Mouse (Mus musculus) myocyte (in vitro differentiated cells): ENCODE data around the gene Pgap3. TPM values are rescaled to one million over a fixed set of nuclear protein-coding genes. Genes with fewer than 3 reads are reported as not detected.

ENCODE experiments used
- H3K27me3 ChIP-seq: one replicate; pipeline ENCODE4 v1.6.1; 2011; ENCODE audit not compliant: control insufficient read depth, insufficient read depth, insufficient read length
- H3K36me3 ChIP-seq: one replicate; pipeline ENCODE4 v1.6.1; 2011; ENCODE audit not compliant: control insufficient read depth, insufficient read depth
- H3K4me2 ChIP-seq: one replicate; pipeline ENCODE4 v1.6.1; 2011; ENCODE audit warnings: low read depth, control low read depth
- H3K4me3 ChIP-seq: one replicate; pipeline ENCODE4 v1.5.1; 2011; ENCODE audit warnings: mild to moderate bottlenecking, control low read depth, moderate library complexity
- H3K79me2 ChIP-seq: one replicate; pipeline ENCODE4 v1.6.1; 2011; ENCODE audit not compliant: control insufficient read depth, insufficient read depth
- H3ac ChIP-seq: one replicate; pipeline ENCODE4 v1.6.1; 2011; ENCODE audit not compliant: control insufficient read depth, insufficient read length
- CEBPB ChIP-seq: IDR thresholded peaks from 2 replicates; pipeline ENCODE4 v1.6.1; 2011; ENCODE audit warnings: mild to moderate bottlenecking, moderate library complexity; ENCODE audit not compliant: poor library complexity, insufficient read depth, severe bottlenecking
- E2F4 ChIP-seq: IDR thresholded peaks from one replicate; pipeline ENCODE4 v1.6.1; 2011; ENCODE audit warnings: mild to moderate bottlenecking, control low read depth, moderate library complexity; ENCODE audit not compliant: insufficient read depth
- MAX ChIP-seq: IDR thresholded peaks from one replicate; pipeline ENCODE4 v1.6.1; 2011; ENCODE audit warnings: low read depth, mild to moderate bottlenecking, control low read depth
- MYOD1 ChIP-seq, 3 experiments: IDR thresholded peaks; one replicate each; pipeline ENCODE4 v1.6.1; 2011; ENCODE audit warnings: control low read depth in 2 of 3, low read depth in 2 of 3, mild to moderate bottlenecking in 2 of 3, moderate library complexity in 1 of 3; ENCODE audit not compliant: insufficient read length in 2 of 3, control insufficient read depth in 1 of 3
- MYOG ChIP-seq, 3 experiments: IDR thresholded peaks; one replicate each; pipeline ENCODE4 v1.6.1; 2011; ENCODE audit warnings: control low read depth in 2 of 3, low read depth in 2 of 3, mild to moderate bottlenecking in 2 of 3; ENCODE audit not compliant: insufficient read length in 2 of 3, control insufficient read depth in 1 of 3, insufficient read depth in 1 of 3
- POLR2A ChIP-seq: IDR thresholded peaks from one replicate; pipeline ENCODE4 v1.6.1; 2011; ENCODE audit warnings: low read depth, mild to moderate bottlenecking, control low read depth, moderate library complexity; ENCODE audit not compliant: insufficient read length
- POLR2AphosphoS2 ChIP-seq: IDR thresholded peaks from one replicate; pipeline ENCODE4 v1.6.1; 2011; ENCODE audit warnings: low read depth, control low read depth; ENCODE audit not compliant: insufficient read length
- REST ChIP-seq: IDR thresholded peaks from one replicate; pipeline ENCODE4 v1.6.1; 2011; ENCODE audit warnings: mild to moderate bottlenecking, control low read depth, moderate library complexity; ENCODE audit not compliant: insufficient read depth, insufficient read length
- SRF ChIP-seq: IDR thresholded peaks from one replicate; pipeline ENCODE4 v1.6.1; 2011; ENCODE audit warnings: low read depth; ENCODE audit not compliant: control insufficient read depth, insufficient read length
- TCF12 ChIP-seq: IDR thresholded peaks from one replicate; pipeline ENCODE4 v1.6.1; 2011; ENCODE audit warnings: mild to moderate bottlenecking, control low read depth; ENCODE audit not compliant: poor library complexity, insufficient read depth, severe bottlenecking
- TCF3 ChIP-seq: IDR thresholded peaks from one replicate; pipeline ENCODE4 v1.6.1; 2011; ENCODE audit warnings: low read depth, control low read depth; ENCODE audit not compliant: insufficient read length
- USF1 ChIP-seq: IDR thresholded peaks from one replicate; pipeline ENCODE4 v1.6.1; 2011; ENCODE audit warnings: low read depth, mild to moderate bottlenecking, control low read depth, moderate library complexity
- polyA plus RNA-seq: library from polyadenylated mRNA; unstranded; fragments of >200 nt; fragmentation: generic; extraction: Trizol; gene quantifications from one replicate; pipeline ENCODE4 v1.2.1, GENCODE M21; 2012; ENCODE audit warnings: missing spikeins

Pgap3 gene
- polyA plus RNA-seq, 1 experiment = 8.7 TPM

DNA sequence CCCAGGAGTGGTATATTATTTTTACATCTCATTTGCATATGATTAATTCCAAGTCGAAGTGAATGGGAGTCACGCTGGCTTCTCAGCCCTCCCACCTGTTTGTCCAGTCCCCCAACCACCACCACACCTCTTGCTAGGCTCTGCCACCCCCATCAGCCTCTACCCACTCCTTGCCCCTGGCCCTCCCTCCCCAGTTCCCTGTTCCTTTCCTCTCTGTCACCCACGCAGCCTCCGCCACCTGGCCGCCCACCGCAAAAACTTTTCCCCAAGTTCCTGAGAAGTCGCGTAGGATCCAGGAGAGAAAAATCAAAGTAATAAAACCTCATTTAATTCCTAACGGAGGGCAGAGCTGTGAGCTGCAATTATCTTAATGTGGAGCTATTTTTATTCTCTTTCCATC, 54.1 kb downstream of the Pgap3 start:
- H3K27me3 ChIP-seq = peaks cover 48% of the 10 kb centered on the region
- H3K36me3 ChIP-seq = no peaks in the 10 kb centered on the region
- H3ac ChIP-seq = no peak overlapping the region
- no peak overlapping the region for H3K4me2 ChIP-seq
- H3K4me3 ChIP-seq = no peak overlapping the region
- no peaks in the 10 kb centered on the region for H3K79me2 ChIP-seq
- TF ChIP-seq REST (no peak), TCF3 (no peak), CEBPB (no peak), SRF (no peak), MAX (no peak), MYOD1 (IDR thresholded peaks at IDR 0.05; ENCODE audit: control insufficient read depth in 1 of 3, insufficient read length in 2 of 3, low read depth in 2 of 3) (no peak), USF1 (no peak), TCF12 (no peak), POLR2AphosphoS2 (no peak), POLR2A (no peak), MYOG (IDR thresholded peaks at IDR 0.05; ENCODE audit: control insufficient read depth in 1 of 3, insufficient read depth in 1 of 3, insufficient read length in 2 of 3, low read depth in 2 of 3) (no peak), E2F4 (no peak)

DNA sequence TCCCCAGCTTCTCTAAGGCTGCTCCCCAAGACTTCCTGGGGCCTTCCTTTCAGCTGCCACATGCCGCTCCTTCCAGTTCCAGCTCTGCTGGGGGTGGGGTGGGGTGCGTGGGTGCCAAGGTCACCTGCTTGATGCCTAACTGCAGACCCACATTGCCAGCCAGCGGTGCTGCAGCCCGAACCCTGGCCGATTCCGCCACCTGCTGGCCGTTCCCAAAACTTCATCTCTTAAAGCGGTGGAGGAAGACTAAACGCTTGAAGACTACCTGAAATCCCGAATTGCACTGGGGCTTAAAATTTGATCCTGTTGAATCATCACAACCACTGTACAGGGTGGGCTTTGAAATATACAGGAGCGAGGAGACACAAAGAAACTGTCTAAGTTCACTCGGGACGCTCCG, 55.0 kb downstream of the Pgap3 start:
- Histone ChIP-seq H3K27me3 (peaks cover 43% of the 10 kb centered on the region), H3K4me3 (no peak overlapping the region)

DNA sequence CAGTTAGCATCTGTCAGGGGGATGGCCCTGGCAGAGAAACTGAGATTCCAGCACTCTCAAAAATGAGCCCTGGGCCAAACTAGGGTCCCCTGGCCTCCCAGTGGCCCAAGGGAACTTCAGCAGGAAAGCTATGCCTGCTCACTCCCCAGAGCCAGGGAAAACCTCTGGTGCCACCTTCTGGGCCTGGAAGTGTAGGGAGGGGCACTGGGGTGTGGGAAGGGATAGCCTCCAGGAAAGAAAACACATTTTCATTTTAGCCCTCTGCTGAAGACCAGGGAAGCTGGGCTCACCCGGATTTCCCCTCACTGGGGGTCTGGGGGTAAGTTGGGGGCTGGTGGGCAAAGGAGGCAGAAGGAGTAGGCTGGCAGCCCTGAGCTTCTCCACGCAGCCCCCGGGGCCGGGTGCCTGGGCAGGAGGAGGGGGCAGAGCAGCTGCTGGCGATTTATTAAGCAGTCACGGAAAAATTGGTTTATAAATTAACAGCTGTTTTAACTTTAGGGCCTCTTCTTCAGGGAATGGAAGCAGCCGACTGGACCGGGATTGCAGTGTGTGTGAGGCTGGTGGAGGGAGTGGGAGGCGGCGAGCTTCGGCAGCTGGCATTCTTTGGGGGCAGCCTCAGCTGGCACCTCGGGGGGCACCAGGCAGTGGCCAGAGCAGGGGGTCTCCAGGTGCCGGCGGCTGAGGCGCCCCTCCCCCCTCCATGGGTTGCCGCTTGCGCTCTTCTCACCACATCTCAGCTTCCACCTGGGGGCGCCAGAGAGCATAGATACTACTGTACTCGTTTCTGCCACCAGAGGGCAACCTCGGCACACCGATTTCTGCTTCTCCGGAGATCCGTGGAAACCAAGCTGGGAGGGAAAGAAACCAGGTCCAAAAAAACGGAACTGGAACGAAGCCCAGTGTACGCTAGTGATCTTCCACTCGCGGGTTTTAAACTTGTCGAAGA, 58.0 kb downstream of the Pgap3 start:
- Histone ChIP-seq H3K79me2 (no peaks in the 10 kb centered on the region), H3K27me3 (peaks cover 33% of the 10 kb centered on the region), H3ac (no peak overlapping the region), H3K4me3 (no peak overlapping the region), H3K4me2 (peak overlapping the region; percentile 70), H3K36me3 (no peaks in the 10 kb centered on the region)
- TF ChIP-seq USF1 = no peak
- TF ChIP-seq MAX = no peak
- no peak for TF ChIP-seq MYOD1 (IDR thresholded peaks at IDR 0.05; ENCODE audit: control insufficient read depth in 1 of 3, insufficient read length in 2 of 3, low read depth in 2 of 3)
- TF ChIP-seq POLR2AphosphoS2 = no peak
- no peak for TF ChIP-seq TCF3
- TF ChIP-seq E2F4 = no peak
- TF ChIP-seq SRF = no peak
- TF ChIP-seq REST = no peak
- TF ChIP-seq POLR2A = no peak
- no peak for TF ChIP-seq TCF12
- no peak for TF ChIP-seq MYOG (IDR thresholded peaks at IDR 0.05; ENCODE audit: control insufficient read depth in 1 of 3, insufficient read depth in 1 of 3, insufficient read length in 2 of 3, low read depth in 2 of 3)
- no peak for TF ChIP-seq CEBPB

More for the DNA sequence above, 55.0 kb downstream of the Pgap3 start:
- no peak overlapping the region for H3ac ChIP-seq
- no peak for TF ChIP-seq USF1
- no peak for TF ChIP-seq TCF3
- no peak for TF ChIP-seq TCF12
- TF ChIP-seq CEBPB = no peak
- TF ChIP-seq E2F4 = no peak
- no peak for TF ChIP-seq REST
- TF ChIP-seq MYOD1 (IDR thresholded peaks at IDR 0.05; ENCODE audit: control insufficient read depth in 1 of 3, insufficient read length in 2 of 3, low read depth in 2 of 3) = peak in 1 of 3 experiments; percentile 41
- no peak for TF ChIP-seq SRF
- H3K36me3 ChIP-seq = no peaks in the 10 kb centered on the region
- no peaks in the 10 kb centered on the region for H3K79me2 ChIP-seq
- H3K4me2 ChIP-seq = no peak overlapping the region

DNA sequence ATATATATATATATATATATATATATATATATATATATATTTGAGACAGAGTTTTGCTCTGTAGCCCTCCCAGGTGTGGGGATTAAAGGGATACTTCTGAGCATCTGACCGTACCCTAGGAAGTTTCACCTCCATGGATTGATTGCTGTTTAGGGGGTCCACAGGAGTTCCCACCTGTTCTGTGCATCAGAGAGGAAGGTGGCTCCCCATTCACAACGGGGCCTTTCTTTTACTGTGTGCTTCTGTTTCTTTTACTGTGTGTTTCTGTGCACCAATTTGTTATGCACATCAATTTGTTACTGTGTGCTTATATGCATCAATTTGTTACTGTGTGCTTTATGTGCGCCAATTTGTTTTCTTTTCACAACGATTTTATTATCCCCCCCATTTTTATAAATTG, 59.1 kb downstream of the Pgap3 start:
- Histone ChIP-seq H3K27me3 (peaks cover 35% of the 10 kb centered on the region), H3K4me3 (no peak overlapping the region), H3K79me2 (no peaks in the 10 kb centered on the region), H3K4me2 (no peak overlapping the region), H3K36me3 (no peaks in the 10 kb centered on the region), H3ac (no peak overlapping the region)
- TF ChIP-seq TCF3 = no peak
- TF ChIP-seq E2F4 = no peak
- no peak for TF ChIP-seq SRF
- TF ChIP-seq MAX = no peak
- TF ChIP-seq MYOG (IDR thresholded peaks at IDR 0.05; ENCODE audit: control insufficient read depth in 1 of 3, insufficient read depth in 1 of 3, insufficient read length in 2 of 3, low read depth in 2 of 3) = no peak
- TF ChIP-seq TCF12 = no peak
- no peak for TF ChIP-seq POLR2AphosphoS2

DNA sequence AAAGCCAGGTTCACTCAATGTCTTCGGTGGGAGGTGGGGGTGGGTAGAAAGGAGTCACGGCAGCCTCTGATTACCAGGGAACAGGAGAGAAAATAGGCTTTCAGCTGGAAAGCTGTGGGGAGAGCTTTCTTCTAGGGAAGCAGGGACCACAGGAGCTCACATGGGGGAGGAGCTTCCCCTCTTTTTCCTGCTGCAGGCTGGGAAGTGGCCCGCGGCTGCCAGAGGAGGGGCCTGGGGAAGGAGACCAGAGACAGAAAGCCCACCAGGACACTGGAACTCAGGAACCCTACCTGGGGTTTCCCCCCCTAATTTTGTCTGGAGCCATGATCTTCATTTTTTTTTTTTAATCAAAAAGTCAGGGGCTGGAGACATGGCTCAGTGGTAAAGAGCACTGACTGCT, 59.7 kb downstream of the Pgap3 start:
- no peaks in the 10 kb centered on the region for H3K79me2 ChIP-seq
- no peak overlapping the region for H3ac ChIP-seq
- no peak overlapping the region for H3K4me3 ChIP-seq
- H3K4me2 ChIP-seq = no peak overlapping the region
- no peaks in the 10 kb centered on the region for H3K36me3 ChIP-seq
- TF ChIP-seq TCF3 (no peak), MYOG (IDR thresholded peaks at IDR 0.05; ENCODE audit: control insufficient read depth in 1 of 3, insufficient read depth in 1 of 3, insufficient read length in 2 of 3, low read depth in 2 of 3) (no peak), REST (no peak), POLR2A (no peak), MAX (no peak), USF1 (no peak), POLR2AphosphoS2 (no peak), CEBPB (no peak), E2F4 (no peak), SRF (no peak), TCF12 (no peak), MYOD1 (IDR thresholded peaks at IDR 0.05; ENCODE audit: control insufficient read depth in 1 of 3, insufficient read length in 2 of 3, low read depth in 2 of 3) (no peak)
- peaks cover 36% of the 10 kb centered on the region for H3K27me3 ChIP-seq
